Mouse (Mus musculus) erythroblast, embryonic 14.5 days (primary cell): ENCODE results near the gene Vcp.

Experiments used
- GATA1 ChIP-seq: IDR thresholded peaks from 2 replicates; pipeline ENCODE4 v1.6.1; 2012; ENCODE audit warnings: low read length, inconsistent platforms, mixed read lengths
- TAL1 ChIP-seq: IDR thresholded peaks from 3 replicates; pipeline ENCODE4 v1.6.1; 2012; ENCODE audit warnings: low read length, inconsistent platforms, mixed read lengths

GRCm38 (mm10) chr4:42950065-42950558 lies 50.2 kb downstream of the Vcp start:
- TF ChIP-seq TAL1 = no peak
- no peak for TF ChIP-seq GATA1
